Mouse (Mus musculus) T-cell, adult 2 months (primary cell): ENCODE results near the gene Dscaml1.

ENCODE experiments used
- DNase-seq: peaks from one replicate; pipeline ENCODE4 v3.0.0; 2022; ENCODE audit warnings: low spot score

Dscaml1 gene

DNA sequence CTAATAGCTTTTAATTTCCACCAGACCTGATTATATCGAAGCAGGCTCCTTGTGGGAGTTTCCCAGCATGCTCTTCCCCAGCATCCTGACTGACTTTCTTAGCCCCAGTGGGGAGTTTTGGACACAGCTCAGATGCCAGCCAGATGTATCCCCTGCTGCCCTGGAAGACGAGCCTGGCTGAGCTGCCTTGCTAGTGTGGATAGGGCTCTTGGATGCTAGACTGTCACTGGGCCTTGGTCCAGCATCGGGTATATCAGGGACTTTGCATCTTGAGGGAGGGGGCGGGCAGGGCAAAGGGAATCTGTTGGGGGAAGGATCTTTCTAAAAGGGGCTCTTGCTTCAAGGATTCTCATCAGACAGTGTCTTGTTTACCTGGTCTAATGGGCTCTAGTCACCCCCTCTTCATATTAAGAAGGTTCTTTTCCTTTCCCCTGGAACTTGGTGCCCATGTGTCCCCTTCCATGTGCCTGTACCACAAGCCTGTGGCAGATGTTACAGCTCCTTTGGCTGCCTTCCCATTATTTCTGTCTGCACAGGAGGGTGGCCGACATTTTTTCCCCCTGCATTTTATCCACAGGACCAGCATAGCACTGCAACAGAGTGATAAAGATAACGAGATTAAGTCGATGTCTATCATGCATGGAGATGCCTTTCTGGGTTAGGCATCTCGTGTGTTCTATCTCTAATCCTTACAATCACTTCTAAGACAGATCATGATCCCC lies 28.6 kb downstream of the Dscaml1 start:
- no peak for DNase-seq

DNA sequence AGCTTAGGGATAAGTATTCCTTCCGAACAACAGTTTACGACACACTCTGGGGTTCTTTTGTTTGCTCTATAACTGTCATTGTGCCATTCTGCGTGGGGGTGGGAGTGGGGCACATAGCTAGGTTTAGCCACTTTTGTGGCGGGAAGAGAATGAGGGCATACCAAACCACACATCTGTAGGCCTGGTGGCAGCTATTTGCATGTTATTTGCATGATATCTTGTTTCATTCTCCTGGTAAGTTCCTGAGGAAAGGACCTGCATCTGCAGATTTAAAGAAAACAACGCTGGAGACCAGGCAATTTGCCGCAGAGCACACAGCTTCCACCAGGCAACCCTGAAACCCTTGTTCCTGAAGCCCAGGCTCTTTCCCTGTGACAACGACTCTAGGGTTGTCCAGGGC lies 30.8 kb downstream of the Dscaml1 start:
- no peak for DNase-seq

DNA sequence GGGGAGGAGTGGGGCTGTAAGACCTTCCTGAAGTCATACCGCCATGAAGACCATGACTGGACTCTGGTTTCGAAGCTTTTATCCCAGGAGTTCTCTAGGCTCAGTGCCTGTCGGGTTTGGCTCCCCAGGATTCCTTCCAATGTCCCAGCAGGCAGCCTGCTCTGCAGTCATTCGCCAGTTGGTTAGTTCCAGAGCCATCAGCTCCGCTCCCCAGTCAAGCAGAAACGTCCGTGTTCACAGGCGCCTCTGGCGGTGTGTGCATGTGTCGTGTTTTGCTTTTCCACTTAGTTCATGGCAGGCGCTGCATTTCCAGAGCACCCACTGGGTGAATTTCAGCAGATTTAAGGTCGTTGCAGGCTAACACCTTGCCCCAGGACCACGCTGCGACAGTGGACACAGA lies 31.9 kb downstream of the Dscaml1 start:
- DNase-seq, result no peak

DNA sequence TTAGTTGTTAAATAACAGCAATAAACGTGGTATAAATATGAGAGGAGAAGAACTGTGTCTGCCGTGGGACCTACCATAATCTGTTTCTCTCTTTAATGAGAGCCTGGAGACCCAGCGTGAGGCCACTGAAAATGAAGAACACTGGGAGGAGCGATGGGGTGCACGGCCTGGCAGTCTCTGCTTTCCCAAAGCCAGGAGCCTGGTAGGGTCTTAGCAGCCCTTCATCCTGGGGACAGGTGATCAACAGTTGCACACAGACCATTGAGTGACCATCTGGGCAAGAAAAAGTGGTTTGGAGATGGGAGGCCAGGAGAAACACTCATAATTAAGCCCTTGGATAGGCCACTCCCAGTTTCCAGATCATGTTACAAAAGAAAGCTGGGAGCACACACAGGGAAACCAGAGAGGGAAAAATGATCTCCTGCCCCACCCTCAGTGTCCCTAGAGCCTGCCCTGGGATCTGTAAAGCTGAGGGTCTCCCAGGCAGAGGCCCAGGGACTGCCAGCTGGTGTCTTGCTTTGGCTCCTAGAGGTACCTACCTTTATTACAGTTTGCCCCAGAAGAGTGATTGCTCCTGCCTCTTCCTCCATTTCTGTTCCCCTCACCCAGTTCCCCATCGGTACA lies 39.1 kb downstream of the Dscaml1 start:
- no peak for DNase-seq

DNA sequence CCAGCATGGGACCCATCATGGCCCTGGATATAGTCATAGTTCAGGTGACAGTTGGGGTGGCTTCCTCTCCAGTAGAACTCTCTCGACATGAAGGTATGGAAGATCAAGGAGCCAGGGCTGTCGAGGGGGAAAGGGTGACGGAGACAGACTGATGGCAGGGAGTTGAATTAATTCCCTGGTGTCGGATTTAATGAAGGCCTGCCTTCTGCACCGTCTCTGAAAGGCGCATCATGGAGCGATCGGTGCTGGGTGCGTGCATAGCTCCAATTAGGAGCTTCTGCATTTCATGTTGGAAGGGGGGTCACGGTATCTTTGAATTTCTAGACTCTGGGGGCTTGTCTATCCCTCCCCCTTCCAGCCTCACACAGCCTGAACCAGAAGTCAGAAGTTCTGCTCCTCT lies 41.8 kb downstream of the Dscaml1 start:
- no peak for DNase-seq

DNA sequence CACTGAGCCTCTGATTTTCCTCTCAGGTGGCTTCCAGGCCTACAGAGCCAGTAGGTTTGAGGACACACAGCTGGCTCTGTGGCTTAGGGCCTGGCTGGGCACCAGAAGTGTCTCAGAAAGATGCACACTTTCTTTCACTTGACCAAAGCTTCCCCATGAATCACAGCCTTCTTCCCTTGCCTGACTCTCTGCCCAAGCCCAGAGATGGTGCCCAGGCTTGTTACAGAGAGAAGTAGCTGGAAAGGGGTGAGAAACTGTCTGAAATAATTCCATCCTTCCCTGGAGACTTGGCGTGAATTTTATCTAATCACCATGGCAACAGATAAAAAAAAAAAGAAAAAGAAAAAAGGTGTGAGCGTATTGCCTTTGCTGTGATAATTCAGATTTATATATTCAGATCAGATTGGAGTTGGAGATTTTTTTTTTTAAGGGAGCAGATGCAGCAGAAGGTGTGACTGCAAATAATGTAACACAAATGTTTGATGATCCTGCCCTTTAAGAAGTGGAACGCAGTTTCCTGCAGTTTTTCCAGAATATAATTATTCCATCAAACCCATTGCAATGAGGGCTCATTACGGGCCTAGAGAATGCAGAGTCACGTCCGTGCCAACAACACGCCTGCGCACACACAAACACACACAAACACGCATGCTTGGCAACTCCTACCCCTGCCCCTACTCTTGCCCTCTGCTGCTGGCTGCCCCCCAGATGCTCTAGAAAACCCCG lies 44.5 kb downstream of the Dscaml1 start:
- DNase-seq, result no peak

DNA sequence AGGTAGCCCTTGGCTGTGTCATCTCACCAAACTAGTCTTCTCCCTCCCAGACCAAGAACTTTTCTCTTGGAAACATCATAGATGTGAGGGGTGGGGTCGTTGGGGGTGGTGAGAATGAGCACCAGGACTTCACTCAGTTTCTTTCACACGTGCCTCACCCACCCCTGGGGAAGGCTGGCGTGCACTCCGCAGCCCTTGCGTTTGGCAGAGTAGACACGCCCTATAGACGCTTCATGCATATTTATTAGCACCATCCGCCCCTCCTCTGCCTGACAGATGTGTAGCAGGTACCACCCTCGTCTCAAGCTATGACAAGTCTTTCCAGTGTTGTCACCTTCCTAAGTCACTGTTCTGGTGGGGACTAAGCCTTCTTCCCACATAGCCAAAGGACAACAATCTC lies 45.3 kb downstream of the Dscaml1 start:
- DNase-seq, result no peak

DNA sequence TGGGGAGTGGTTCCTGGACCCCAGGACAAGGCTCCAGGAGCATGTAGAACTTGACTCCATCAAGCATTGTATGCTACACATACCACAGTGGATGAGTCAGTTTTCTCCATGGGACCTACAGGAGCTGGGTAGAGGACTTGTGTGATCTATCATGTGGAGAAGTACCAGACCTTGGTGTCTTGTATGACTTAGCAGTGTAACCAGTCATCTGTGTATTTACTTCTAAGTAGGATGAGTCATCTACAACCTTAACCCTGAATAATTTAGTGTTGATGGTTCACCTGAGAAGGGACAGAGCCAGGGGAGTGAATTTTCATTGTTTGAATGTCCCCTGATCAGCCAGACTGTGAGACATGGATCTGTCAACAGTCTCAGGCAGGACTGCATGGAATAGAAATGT lies 48.4 kb downstream of the Dscaml1 start:
- DNase-seq, result no peak

DNA sequence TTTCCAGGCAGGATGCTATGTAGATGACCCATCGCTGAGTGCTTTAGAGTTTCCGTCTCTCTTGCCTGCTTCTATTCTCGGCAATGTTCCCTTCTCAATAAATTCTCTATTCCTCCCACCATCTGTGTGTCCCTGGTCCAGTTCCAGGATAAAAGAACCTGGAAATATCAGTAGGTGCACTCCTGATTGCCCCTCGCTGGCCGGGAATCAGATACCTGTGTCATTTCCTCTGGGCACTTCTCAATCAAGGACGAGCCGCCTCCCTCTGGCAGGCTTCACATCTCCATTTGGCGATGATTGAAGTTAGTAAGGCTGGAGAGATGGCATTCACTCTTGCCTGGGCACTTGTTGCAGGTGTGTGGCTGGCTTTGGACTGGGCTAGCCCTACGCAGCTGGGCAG lies 54.5 kb downstream of the Dscaml1 start:
- no peak for DNase-seq

DNA sequence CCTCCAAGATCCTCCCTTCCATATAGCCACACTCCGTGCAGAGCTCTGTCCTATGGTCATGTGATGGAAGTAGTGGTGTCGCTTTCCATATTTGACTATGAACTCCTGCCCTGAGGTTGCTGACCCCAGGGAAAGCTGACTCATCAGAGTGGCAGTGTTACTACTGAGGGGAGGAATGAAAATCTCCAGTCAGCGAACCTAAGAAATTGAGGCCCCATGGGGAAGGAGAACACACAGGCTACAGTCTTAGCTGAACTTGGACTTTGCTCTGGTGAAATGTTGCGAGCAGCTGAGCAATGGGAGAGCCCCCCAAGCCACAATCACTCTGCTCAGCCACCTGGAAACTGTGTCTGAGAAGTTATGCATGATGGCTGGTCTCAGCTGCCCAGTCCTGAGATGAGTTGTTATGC lies 60.2 kb downstream of the Dscaml1 start:
- DNase-seq, result no peak

DNA sequence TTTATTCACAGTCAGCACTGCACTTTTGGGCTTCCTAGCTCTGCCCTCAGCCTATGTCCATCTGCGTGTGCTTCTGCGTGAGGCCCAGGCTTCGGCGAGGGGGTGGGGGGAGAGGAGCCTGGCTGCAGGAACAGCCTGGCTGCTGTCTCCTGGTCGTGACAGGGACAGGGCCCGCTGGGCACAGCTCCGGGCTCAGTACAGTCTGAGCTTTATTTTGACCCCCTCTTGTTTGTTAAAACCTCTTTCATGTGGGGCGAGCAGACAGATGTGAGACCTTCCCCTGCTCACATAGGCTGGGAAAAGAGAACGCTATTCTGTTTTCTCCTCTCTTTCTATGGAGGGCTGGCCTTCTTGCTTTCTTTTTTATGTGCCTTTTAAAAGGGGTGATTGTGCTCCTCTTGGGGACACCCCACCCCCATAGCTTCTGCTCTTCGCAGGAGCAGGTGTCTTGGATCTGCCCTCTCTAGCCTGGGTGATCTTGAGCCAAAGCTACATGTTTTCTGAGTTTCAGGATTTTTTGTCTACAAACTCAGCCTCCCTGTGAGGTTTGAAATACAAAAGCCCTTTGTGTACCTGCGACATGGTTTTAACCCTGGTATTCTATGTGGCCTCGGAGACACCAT lies 60.9 kb downstream of the Dscaml1 start:
- no peak for DNase-seq

DNA sequence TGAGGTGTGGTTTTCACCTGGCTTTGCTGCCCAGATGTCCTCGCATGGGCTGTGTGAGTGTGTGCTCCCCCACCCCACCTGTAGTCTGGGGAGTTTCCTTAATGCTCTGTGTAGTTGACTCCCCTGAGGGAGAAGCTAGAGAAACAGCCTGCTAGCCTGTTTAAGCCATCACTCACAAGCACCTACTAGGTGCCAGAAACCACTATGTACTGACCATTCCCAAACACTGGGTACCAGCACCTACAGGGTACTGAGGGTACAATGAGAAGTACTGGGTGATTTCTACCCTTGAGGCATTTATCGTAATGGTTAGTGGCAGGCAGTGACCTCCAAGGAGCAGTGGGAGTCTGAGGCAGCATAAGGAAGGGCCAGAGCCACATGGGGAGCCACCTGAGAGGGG lies 64.5 kb downstream of the Dscaml1 start:
- DNase-seq, result no peak

DNA sequence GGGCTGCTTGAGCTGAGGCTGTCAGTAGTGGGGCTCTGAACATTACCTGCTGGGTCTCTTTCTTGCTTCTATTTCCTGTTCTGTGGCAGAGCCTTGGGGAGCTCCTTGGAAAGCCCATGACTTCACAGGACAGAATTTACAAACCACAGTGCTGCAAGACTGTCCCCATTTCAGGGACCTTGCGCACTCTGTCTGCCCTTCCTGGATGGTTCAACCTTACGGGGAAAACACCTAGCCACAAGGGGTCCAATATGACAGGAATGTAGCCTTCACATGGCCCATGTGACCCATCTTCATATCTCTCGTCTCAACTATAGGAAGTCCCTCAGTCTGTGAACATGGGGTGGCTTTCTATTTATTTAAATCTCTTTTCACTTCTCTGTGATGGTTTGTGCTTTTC lies 68.5 kb downstream of the Dscaml1 start:
- DNase-seq, result no peak

DNA sequence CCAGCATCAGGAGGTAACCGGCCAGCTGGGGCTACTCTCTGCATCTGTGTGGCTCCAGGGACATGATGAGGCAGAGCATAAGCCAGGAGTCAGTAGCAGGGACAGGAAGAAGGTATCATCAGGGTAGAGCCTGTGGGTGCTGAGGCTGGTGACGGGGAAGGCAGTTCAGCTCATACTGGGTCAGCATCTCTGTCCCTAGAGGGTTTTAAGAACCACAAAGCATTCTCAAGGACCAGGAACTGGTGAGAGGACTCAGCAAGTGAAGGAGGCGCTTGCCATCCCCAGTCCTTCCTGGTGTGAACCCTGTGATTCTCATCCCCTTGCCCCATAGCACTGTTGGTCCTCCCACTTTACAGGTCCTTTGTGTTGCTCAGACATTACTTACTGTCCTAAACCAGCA lies 69.9 kb downstream of the Dscaml1 start:
- DNase-seq, result no peak

DNA sequence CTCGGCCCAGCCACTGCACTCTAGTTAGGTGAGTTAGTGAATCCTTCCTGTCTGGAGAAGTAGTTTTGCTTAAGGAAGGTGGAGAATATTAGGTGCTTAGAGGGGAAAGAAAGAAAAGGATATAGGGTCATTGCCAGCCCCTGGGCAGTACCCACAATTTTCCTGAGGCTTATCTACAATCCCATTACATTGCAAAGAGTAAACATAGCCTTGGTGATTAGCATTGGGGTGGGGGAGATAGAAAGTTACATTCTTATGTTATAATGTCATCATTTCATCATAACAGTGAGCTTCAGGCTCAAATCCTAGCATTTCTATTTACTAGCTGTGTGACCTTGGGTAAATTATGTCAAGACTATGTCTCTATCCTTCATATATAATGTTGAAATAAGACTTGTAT lies 70.5 kb downstream of the Dscaml1 start:
- DNase-seq, result no peak

DNA sequence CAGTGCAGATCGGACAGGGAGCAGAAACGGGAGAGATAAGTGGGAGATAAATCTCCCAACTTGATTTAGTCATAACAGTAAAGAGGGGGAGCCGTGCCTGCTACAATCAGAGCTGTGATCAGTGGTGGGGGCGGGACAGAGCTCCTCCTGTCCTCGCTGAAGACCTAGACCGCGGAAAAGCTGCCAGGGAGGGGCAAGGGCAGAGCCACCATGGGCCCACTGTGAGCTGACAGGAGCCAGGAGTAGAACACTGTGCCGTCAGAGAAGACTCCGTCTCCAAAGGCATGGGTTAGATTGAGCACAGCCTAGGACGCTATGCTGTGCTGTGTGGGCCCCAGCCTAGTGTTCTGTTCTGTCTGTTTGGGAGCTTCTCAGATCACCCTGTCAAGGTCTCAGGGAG lies 72.8 kb downstream of the Dscaml1 start:
- no peak for DNase-seq

DNA sequence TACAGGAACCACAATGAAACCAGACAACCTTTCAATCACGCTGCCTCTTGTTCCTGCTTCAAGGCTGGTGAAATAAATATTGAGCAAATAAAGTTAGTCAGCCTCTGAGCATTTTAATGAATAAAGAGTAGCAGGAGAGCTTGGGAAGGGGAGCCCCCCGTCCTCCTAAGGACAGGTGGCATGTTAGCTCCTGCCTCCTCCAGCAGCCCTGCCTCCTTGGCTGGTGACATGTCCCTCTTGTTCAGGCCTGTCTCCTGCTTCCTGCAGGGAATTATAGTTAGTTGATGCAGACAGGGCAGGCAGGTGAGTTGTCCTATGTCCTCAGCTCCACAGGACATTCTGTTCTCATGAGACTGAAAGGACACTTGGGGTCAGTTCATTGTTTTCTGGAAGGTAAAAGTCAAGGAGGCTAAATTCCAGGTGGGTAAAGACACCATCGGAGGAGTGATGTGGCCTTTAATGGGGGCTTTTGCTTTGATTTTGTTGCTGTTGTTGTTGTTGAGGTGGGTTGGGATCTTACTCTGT lies 73.7 kb downstream of the Dscaml1 start:
- no peak for DNase-seq

DNA sequence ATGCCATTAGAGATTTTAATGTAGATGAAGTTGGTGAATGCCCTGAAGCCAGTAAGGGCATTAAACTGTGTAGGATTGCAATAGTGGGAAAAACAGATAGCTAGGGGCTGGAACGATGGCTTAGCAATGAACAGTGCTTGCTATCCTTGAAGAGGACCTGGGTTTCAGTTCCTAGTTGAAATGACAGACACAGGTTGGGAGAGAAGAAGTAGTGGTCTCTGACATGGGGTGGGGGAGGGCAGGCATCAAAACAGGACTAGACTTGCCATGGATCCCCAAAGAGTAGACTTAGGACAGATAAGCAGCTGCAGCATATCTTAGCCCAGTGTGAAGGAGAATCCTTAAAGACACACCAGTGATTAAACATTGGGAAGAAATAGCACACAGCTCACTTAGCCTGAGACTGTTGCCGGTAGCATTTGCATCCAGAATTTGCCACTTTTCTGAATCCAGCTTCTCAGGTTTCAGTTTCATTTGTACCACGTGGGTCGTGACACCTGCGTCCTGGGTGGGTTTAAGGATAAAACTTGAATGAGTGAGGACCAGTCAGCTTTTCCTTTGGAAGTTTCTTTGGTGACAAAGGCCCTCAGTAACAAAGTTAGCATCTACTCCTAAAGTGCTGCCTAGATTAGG lies 75.0 kb downstream of the Dscaml1 start:
- no peak for DNase-seq

DNA sequence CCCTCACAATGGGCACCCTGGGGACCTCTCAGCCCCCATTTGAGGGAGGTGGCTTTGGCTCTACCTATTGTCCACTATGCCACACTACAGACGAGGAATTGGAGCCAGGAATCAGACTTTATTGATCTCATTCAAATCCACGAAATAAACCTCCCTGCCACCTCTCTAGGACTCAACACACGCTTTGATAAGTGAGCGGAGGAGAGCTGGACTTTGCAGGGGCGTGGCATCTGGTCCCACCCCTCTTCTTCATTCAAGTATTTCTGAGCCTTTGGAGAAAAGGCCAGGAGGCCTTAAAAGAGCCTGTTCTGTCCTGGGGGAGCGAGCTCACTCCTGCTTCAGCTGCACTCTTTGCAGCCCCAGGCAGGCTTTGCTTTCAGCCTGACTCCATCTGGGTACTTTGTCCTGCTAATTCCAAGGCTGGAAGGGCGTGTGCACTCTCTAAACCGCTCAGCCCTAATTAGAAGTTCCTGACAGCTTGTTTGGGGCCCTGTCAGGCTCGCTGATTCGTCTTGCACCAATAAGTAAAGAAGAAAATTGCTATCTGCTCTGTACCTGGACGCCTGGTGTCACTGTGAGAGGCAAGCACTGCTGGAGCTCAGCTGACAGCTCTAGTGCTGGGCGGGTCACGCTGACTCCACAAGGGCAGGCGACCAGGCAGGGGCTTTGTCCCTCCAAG lies 75.7 kb downstream of the Dscaml1 start:
- DNase-seq, result no peak

DNA sequence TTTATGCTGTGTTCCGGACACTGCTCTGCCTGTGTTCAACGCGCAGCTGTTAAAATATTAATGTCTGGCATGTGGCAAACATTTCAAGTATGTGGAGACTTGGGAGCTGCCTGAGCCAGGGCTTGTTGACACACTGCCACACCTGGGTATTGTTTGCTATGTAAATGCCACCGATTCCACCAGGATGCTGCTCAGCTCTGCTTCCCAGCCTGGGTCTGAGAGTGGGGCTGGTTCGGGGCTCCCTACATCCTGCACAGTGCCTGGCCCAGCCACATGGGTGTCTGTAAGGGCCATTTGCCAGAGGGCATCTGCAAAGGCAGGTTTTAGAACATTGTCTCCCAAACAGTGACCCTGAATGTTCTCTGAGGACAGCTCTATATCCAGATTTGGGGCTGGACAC lies 78.5 kb downstream of the Dscaml1 start:
- DNase-seq, result no peak

DNA sequence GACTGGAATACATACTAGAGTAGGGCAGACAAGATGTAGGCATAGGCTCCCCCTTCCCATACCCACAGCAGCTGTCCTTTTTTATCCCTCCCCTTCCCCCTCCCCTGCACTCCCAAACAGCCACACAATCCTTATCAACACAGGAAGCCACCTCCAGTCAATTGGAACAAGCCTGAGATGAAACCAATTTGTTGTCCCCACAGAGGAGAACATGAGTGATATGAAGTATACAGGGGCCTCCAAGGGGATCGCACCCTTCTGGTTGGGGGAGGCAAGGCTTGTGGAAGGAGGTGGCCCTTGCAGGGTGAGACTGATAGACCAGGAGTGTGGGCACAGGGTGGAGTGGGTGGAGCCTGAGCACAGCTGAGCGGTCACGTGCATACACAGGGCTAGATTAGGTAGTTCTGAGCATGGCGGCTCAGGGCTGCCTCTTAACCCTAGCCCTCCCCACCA lies 79.1 kb downstream of the Dscaml1 start:
- DNase-seq, result no peak

DNA sequence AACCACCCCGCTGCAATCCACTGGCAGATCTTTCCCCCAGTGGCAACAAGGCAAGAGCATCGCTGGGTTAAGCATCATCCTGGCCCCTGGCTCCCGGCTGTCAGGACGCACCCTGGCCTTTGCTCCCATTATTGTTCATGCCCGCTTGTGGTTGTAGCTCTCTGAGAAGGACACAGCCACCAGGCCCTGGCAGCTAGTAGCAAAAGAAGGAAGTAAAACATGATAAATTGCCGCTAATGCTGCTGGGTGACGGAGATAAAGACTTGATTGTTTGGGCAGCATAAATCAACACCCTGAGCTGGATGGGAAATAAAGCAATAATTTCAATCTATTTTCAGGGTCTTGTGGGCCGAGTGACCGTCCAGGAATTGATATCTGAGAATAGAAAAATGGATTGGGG lies 81.1 kb downstream of the Dscaml1 start:
- DNase-seq, result no peak
